Mouse (Mus musculus): ENCODE measurements around the gene Tbc1d1.

DNA sequence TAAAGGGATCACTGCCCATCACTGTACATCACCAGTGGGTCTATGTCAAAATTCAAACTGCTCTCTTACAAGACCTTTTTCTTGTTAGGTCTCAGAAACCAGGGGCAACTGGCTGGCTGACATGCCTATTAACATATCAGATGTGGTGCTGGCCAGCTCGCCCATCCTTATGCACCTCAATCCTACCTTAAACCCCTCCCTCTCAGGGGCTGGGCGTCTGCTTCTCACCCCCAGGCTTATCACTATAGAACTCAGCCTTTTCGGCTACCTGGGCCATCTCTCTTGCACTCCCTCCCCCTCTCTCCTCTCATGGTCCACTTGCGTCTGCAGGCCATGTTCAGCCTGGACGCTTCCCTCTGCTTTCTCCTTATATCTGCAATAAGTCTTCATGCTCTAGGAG lies 24.6 kb upstream of the Tbc1d1 start:
- TF ChIP-seq CTCF (IDR thresholded peaks at IDR 0.05; ENCODE audit: insufficient read depth, low read length) (no peak), POLR2A (IDR thresholded peaks at IDR 0.05; ENCODE audit: borderline replicate concordance, extremely low read depth, low read depth, low read length) (no peak)

All from lung, adult 2 months (tissue).